Mouse (Mus musculus) lung, postnatal 14 days (tissue): ENCODE measurements around the gene Fam19a1.
A peak's percentile ranks its signal among the peaks of the same experiment; 100 is the strongest.

Source experiments
- DNase-seq: peaks from one replicate; pipeline ENCODE4 v3.0.0; 2021

The Fam19a1 gene

DNA sequence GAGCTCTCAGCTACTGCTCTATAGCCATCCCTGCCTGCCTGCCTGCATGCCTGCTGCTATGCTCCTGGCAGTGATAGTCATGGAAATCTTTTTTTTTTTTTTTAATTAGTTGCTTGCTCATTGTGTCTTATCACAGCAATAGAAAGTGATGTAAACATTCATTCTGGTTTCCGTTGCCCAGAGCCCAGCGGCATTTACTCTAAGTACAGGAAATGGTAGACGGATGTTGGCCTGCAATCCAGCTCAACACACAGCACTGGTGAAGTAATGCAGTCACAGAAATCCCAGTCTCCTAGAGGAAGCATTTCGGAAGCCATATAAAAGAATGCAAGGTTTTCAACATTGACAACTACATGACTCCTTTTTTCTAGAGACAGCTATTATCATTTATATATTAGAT, 153.5 kb downstream of the Fam19a1 start:
- peak; percentile 6 for DNase-seq

DNA sequence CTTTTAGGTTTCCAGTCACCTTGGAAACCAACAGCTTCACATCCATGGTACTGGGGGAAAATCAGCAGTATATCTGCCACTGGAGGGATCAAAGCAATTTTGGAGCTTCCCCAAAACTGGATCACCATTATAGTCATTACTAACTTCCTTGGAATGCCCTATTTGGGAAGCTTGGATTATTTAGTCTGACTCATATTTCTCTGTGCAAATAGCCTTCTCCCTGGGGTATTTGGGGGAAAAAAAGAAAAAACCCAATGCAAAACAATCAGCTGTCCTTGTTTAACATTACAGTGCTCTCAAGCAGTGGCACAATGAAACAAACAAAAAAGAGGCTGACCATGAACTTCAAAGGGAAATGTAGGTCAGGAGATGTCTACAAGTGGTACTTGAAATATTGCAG, 155.8 kb downstream of the Fam19a1 start:
- DNase-seq, result no peak

DNA sequence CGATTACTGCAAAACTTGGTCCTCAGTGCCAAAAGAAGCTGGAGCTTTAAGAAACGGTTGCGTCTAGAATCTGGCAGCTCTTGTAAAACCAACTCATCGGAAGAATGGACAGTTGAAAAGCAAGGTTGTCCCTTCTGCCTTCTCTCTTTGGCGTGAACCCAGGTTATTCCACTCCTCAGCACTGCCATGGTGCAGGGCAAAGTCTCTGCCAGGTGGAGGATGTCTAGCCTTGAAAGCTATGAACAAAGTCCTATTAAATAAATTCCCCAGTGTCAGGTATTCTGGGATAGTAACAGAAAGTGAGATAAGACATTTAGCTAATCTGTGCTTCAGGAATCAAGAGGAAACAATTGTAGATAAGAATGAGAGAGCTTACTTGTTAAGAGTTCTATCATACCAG, 157.5 kb downstream of the Fam19a1 start:
- no peak for DNase-seq

DNA sequence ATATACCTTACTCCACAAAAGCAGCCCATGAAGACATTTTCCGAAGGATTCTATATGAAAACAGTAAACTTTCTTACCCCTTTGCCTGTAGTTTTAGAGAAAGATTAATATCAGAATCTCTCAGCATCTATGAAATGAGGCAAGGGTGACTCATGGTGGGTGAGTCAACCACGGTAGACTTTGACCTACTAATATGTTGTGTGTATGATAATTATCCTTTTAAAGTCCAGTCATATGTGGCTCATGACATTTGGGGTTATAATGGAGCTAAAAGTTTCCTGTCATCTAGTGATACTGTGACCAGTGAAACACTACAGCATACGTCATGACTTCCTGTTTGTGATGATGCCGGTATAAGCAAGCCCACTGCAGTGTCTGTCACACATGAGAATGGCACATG, 170.8 kb downstream of the Fam19a1 start:
- no peak for DNase-seq

DNA sequence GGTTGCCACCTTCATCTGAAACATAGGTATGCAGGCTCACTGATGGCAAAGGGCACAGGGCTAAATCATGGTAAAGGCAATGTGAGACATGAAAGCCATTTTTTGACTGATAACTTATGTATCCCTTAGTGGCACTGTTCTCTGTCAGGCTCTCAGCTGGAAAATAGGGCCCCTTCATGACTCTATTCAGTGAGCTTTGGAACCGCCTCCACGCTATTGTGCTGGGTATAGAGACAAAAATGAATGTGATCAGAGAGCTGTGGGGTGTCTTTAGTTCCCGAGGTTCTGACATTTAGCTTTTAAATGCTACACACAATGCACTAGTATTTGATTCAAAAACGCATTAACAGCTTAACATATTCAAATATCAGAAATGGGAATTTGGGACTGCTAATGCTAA, 171.6 kb downstream of the Fam19a1 start:
- no peak for DNase-seq

DNA sequence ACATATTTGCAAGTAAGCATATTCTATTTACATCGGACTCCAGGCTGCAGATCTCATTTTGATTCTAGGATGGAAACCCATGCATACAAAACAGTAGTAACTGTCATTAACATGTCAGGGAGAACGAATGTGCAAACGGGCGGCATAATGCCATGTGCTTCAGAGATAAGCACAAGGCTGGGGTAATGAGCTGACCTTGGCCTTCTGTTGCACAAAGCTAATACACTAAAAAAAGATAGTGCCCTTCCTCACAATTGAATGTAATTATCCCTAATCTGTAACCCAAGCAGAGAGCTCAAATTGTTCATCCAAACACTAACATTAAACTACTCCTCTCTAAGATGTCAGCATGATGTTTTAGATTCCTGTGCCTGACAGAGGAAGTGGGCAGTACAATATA, 173.3 kb downstream of the Fam19a1 start:
- DNase-seq, result no peak

DNA sequence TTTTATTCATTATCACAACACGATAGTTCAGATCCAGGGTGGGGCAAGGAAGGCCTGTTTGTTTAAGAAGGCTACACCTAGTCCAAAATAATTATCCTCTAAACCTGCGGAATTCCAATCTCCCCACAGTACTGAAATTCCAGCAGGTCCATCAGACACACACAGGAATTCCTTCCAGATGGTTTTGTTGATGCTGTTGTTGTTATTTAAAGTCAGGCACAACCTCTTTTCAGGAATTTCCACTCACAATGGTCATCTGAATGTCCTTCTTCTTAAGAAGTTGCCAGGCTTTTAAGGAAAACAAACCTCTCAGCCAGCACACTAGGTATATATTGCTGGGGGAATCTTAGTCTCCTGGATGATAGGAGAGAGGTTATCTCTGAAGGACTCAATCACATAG, 174.4 kb downstream of the Fam19a1 start:
- no peak for DNase-seq

DNA sequence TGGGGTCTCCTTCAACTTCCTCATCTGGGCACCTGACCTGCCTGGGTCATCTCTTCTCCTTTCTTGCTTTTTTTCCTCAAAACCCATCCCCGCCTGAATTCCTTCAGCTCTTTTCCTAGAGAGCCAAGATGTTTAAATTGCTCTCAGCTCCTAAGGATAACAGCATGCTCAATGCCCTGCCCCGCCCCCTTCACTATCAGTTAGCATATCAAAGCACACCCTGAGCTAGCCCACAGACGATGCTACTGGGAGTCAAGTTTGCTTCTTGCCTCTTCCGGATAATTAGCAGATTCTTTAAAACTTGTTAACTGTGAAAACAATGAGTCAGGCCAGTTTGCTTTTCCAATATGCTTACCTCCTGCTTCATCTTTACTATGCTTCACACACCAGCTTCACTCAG, 176.7 kb downstream of the Fam19a1 start:
- no peak for DNase-seq

DNA sequence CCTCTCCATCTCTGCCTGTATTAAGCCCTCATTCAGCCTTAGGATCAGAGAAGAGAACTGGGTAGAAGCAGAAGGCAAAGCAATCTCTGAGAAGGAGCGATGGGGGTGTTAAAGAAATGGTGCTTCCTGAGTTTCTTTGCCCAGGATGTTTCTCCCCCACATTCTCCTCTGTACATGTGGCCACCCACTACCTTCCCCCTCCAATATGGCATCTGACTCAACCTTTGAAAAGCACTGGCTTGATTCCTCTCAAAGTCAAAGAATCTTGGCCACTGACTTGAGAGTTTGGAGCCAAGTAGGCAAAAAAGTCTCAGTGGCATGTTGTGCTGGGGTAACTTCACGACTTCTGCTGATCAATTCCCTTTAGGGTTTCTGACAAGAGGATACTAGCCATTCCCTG, 234.5 kb downstream of the Fam19a1 start:
- no peak for DNase-seq

DNA sequence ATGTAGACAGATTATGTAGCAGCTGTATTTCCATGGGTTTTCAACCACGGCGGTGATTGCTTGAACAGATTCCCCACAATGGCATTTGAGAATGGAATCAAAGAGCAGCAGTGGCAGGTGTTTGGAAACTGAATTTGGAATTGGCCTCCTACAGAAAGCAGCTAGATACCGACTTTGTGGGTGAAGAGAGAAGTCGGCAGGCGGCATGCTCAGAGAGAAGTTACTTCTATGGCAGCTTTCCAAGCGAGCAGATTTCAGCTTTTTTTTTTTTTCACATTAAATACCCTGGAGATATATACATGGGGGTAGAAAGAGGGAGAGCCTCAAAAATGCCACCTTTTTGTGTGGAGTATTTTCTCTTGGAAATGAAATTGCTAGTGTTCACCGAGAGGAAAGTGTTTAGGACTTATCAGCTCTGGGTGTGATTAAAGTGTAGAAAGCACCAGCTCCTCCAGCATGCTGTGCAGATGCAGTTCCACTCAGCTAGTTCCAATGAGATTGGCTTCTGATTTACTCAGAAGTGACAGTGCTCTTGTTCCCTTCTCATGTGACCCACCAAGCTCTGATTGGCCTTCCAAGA, 236.6 kb downstream of the Fam19a1 start:
- DNase-seq, result no peak

DNA sequence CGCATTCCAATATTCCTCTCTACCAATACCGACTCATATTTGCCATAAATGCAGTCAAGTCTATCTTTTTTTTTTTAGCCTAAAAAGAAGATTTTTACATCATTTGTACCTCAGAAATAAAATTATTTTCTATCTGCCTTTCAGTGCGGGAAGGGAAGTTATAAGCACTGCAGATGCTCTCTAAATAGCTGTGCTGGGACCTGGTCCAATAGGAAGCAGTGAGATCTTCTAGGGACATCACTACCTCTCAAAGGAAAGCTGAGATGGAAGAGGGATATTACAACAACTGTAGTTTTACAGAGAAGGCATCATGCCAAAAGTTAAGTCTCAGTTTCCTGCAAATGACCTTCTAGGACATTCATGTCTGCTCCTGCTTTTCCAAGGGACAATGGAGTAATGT, 256.6 kb downstream of the Fam19a1 start:
- no peak for DNase-seq

DNA sequence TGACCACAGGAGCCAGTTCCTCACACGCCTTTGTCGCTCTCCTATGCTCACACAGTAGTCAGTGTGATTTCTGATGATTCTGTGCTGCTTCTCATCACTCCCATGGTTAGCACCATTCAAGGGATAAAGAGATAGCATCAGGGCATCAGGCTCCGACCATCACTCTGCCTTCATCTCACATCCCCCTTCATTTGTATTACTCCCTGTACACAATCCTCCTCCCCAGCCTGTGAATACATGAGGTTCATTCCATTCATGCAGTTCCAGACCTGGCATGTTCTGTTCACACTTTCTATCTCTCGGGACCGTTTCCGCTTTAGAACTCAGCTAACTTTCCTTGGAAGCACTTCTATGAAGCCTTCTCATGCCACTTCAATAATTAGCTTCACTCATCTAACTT, 259.9 kb downstream of the Fam19a1 start:
- no peak for DNase-seq

DNA sequence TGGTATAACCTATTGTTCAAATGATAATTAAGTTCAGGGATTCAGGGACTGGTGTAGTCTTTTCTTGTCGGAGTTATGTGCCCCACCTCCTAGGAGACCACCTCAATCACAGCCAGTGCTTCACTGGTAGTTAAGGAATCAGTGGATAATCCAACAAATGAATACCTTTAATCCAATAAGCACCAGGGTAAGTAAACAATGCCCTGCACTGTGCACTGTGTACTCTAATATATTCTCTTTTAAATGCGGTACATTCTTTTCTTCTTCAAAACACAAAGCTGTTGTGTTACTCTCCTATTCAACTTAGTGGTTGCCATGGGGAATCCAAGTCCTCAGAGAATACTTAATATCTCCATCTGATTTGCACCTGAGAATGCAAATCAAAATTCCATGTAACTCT, 260.3 kb downstream of the Fam19a1 start:
- no peak for DNase-seq

DNA sequence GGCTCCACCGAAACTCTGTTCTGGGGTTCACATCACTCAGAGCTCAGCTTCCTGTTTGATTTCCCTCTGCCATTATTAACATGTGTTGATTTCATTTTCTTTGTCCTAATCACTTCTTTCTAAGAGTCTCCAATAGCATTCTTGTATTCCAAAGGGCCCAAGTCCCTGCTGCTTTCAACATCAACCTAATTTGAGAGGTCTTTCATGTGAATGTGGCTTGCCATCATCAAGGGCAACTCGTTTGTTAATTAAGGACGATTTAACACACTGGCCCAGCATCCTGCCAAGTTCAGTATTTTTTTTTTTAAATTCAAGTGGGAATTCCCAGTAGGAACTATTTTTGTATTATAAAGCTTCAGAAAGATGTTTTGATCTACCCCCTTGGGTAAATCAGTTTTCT, 263.8 kb downstream of the Fam19a1 start:
- no peak for DNase-seq

DNA sequence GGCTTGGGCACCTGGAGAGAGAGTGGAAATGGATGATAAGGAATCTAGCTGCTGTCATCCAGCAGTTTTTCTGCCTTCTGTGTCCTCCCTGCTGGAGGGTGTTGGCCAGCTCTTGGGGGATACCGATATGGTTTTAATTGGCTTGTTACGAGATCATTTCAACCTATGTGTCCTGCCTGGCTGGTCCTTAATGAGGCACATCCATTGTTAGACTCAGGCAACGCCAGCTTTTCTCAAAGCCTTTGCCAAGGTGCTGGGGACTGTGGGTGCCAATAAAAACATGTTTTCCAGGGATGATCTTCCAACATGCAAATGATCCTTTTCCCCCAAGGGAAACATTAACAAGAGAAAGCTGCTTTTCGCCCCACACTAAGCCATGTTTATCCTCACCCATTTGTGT, 266.3 kb downstream of the Fam19a1 start:
- DNase-seq, result no peak

DNA sequence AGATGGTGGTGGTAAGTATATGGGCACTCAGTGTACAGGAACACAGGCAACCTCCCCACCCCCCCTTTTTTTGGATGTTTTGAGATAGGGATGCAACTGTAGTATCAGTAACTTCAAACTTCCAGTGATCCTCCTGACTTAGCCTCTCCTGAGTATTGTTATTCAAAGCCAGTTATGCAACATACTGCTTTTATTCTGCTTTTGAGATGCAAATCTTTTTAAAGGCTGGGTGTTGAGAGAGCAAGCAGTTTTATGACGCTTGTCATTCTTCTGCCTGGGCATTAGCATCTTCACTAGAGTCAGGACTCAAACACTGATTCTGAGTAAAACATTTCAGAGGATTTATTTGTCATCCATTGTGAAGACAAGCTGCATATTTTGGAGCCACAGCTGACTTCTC, 271.5 kb downstream of the Fam19a1 start:
- DNase-seq, result no peak

DNA sequence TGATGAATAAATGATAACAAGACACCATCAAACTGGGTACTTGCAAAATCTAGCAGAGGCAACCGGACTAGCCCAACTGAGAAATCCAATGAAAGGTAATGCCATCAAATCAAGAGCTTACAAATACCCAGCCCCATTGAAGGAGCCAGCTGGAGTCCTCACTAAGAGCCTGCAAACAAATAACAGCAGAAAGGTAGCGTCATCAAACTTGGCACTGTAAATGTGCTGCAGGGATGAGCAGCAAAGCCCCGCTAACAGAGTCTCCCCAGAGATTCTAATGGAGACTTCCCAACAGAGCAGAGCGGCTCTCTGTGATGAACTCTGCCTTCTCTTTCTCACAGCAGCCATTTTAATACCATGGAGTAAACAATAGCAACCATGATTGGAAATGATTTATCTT, 305.9 kb downstream of the Fam19a1 start:
- DNase-seq, result no peak

DNA sequence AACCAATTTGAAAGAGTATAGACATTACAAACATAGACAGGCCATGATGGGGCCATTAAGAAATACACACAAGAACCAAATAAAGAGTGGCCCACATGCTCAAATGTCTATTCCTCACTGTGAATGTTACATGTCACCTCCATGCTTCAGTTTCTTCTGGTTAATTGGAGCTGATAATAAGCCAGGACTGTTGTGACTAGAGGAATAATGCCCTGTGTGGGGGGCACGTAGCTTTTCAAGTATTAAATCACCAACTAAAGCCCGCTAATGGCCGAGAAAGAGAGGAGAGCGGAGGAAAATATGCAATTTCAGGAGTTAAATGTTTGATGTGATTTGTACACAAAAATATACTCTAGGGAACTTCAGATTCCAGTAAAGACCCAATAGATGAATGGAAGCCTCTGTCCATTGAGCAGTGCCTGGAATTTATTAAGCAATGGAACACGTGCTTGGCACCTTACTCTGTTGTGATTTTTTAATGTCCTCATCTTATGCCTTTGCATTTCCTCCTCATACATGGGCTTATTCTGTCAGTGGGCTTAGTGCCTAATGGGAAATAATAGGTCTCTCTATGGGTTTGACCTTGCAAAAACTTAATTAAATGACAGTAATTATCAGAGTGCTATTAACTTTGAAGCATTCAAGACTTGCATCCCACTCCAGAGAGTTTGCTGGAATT, 306.9 kb downstream of the Fam19a1 start:
- DNase-seq, result no peak

DNA sequence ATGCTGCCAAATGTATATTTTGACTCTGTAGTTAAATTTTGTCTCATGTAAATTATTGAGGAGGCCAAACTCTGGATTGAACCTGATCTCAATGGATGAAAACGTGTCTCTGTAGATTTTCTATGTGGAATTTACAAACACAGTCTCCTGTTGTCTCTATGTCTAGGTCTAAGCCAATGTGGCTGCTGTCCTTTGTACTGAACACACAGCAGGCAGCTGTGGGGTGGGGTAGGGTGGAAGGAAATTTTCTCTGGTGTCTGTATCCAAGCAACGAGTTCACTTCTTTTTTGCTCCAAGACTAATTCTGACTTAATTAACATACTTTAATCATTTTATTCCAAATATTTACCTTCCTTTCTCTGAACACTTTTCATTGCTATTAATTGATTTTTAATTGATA, 307.6 kb downstream of the Fam19a1 start:
- no peak for DNase-seq

DNA sequence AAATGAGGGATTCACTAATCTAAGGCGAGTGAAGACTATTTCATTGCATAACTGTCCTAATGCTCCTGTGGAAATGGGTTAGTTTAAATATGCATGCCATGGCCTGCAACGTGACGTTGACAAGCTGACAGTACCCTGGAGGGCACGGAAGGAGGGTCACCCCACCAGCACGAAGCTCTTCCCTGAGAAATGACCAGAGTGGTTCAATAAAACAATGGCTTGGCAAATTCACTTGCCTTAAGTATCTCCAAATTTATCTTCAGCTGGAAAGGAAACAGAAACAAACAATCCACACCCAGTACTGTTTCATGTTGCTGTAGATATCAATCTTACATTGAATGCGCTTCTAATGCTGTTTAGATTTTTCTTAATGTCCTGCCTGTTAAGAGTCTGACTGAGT, 316.4 kb downstream of the Fam19a1 start:
- DNase-seq, result peak; percentile 12

DNA sequence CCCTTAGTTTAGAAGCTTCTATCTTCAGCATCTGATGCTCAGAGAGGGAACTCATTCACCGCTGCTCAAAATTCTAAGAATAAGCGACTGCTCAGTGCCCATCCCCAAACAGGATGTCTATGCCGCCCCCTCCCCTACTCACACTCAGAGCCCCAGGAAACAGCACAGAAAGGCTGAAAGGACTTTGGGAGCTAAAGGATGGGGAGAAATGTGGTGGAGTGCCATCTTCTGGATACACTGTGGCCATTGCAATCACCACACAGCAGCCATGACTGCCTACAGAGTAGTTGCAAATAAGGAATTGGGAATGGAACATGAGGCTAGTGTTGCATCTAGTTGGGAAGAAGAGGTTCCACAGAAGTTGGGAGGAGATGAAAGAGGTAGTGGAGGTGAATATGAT, 319.4 kb downstream of the Fam19a1 start:
- peak; percentile 15 for DNase-seq

DNA sequence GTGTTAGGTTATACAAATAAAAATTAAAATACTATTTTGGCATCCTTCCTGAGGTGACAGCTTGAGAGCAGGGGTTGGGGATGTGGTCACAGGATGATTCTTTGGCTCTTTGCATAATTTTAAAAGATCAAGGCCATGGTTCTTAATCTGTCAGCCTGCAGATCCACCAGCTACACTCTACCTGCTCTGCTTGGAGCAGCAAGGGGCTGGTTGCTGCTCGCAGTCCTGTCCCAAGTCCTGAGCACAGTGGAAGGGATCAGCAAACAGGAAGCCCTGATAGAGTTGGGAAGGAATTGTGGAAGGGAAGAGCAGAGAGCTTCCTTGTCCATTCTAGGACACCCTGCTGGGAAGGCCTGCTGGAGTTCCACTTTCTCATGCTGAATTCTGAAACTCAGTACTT, 320.9 kb downstream of the Fam19a1 start:
- no peak for DNase-seq

DNA sequence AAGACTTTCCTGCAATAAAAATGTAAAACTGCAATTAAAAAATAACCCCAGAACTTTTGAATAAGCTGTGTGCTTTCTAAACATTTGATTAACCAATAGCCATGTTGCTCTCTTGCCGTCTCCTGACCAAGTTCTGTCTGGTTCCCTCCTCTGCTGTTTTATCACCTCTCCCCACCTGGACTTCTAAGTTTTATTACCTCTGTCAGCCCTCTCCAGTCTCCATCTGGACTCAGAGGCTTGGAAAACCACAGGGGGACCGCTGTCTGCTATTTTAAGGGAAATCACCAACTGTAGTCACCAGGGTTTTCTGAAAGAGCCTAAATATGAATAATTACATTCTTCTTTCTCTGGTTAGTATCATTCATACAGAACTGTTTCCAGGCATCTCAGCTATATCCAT, 322.6 kb downstream of the Fam19a1 start:
- DNase-seq, result no peak

DNA sequence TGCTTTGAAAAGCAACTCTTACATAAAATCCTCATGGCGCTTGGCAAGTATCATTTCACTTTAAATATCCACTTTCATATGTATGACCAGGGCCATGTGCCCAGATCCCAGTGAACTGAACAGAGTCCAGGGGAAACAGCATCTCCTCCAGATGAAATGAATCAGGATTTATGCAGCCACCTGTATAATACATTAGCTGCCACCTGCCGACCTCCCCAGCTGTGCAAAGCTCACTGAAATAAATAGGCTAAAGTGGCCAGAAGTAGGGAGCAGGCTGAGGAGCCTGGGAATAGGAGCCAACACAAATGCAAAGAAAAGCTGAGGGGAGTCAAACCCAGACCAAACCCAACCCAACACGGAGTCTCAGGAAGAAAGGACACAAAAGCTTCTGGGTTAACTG, 324.9 kb downstream of the Fam19a1 start:
- DNase-seq, result no peak

DNA sequence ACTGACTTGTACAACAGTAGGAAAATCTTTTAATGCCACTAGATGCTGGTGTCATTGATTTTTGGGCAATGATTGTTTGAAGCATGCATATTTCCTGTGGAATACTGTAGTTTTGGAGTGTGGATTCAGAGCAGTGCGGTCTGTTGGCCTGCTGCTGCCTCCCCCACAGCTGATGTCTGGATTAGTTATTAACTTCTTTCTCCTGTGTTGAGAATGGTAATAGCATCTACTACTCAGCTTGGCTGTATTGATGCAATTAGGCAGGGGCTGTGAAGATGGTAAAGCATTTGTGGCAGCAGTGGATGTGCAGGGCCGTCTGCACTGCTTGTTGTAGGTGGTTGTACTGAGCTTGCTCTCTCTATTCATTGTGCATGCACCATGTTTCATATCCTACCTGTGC, 326.5 kb downstream of the Fam19a1 start:
- DNase-seq, result no peak
